Mouse (Mus musculus) heart, embryonic 16.5 days (tissue): ENCODE measurements around the gene Qrich1. TPM values are rescaled to one million over a fixed set of nuclear protein-coding genes. Genes with fewer than 3 reads are reported as not detected.

ENCODE experiments used
- ATAC-seq: fragments of 200-750 bp; cut with Nextera tagmentation; replicated peaks from 2 replicates; pipeline ENCODE4 v1.8.0; 2017; ENCODE audit warnings: moderate number of reproducible peaks; ENCODE audit not compliant: insufficient read depth, low FRiP score; ENCODE audit errors: extremely low read depth
- H3K27ac ChIP-seq: fragments of 300-500 bp; sonication (generic); 2 replicates; pipeline ENCODE4 v1.5.1; 2014; ENCODE audit warnings: mild to moderate bottlenecking, low read length, control low read depth, moderate library complexity
- H3K27me3 ChIP-seq: fragments of 300-500 bp; sonication (generic); 2 replicates; pipeline ENCODE4 v1.6.1; 2014; ENCODE audit warnings: low read length, mixed read lengths; ENCODE audit not compliant: control insufficient read depth, insufficient read depth
- H3K36me3 ChIP-seq: fragments of 300-500 bp; sonication (generic); 2 replicates; pipeline ENCODE4 v1.6.1; 2014; ENCODE audit not compliant: control insufficient read depth, insufficient read depth
- H3K4me1 ChIP-seq: fragments of 300-500 bp; sonication (generic); 2 replicates; pipeline ENCODE4 v1.6.1; 2014; ENCODE audit warnings: low read length, mixed read lengths; ENCODE audit not compliant: control insufficient read depth, insufficient read depth
- H3K4me2 ChIP-seq: fragments of 300-500 bp; sonication (generic); 2 replicates; pipeline ENCODE4 v1.6.1; 2014; ENCODE audit warnings: low read depth, mild to moderate bottlenecking, control low read depth, low read length
- H3K4me3 ChIP-seq: fragments of 300-500 bp; sonication (generic); 2 replicates; pipeline ENCODE4 v1.5.1; 2014; ENCODE audit warnings: mild to moderate bottlenecking, control low read depth, low read length
- H3K9ac ChIP-seq: fragments of 300-500 bp; sonication (generic); 2 replicates; pipeline ENCODE4 v1.6.1; 2014; ENCODE audit warnings: low read length, control low read depth
- H3K9me3 ChIP-seq: fragments of 300-500 bp; sonication (generic); replicated peaks from 2 replicates; pipeline ENCODE4 v1.6.1; 2016; ENCODE audit warnings: low read length; ENCODE audit not compliant: control insufficient read depth
- WGBS: fragments of 180-500 bp; shearing (Covaris S2); extraction: QIAGEN DNeasy Blood & Tissue Kit; methylation state at CpG from one replicate; pipeline ENCODE4 v1.1.7; 2014; 5-methylcytosine and 5-hydroxymethylcytosine counted together
- polyA plus RNA-seq: library from polyadenylated mRNA; unstranded; fragments of >200 nt; fragmentation: Nextera tagmentation; extraction: Ambion mirVana; gene quantifications from 2 replicates; pipeline ENCODE4 v1.2.1, GENCODE M21; 2015

Gene Qrich1
- polyA plus RNA-seq, result 82.2 and 82.5 TPM in 2 replicates

DNA sequence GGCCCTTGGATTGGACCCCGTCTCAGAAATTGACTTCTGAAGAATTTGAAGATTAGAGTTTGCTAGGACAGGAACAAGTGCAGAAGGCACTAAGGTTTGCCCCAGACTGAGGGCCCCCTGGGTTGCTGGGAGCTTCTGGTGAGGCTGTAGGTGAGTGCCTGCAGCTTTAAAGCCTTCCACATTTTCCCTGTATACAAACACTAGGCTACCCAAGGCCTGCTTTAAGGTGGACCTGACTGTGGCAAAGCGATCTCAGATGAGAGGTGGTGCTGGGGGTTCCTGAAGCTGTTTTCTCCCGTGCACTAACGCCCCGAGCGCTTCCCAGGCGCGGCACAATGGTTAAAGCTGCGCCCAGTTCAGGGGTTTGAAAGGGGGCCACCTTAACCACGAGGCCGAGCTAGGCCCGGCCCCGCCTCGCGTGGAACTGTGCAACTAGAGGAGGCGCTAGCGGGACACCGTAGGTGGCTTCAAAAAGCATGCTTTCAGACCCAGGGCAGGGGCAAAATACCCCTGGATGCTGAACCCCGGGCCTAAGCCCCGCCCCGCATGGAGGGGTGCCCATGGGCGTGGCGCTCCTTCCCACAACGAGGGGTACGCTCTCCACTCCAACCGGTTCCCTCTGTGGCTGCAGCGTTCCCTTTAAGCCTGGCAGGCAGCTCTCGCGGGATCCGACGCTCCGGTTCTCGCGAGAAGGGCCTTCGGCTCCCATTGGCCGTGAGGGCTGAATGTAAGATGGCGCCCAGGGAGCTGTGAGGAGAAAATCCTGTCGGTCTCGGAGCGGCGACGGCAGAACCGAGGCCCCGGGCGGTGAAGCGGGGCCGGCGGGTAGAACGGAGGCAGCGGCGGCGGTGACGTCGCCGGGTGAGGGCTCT, at the start of gene Qrich1:
Gene Qrich1 (plus strand): TSS at position 427 of the 872 bp plus-strand sequence.
- Histone ChIP-seq H3K27ac (peak within 1 kb of the TSS; percentile 100), H3K4me3 (peak within 1 kb of the TSS; percentile 76), H3K4me1 (peaks cover 21% of the 10 kb centered on the region), H3K27me3 (no peaks in the 10 kb centered on the region), H3K9ac (peak within 1 kb of the TSS; percentile 98), H3K36me3 (peaks cover 35% of the 10 kb centered on the region), H3K9me3 (no peaks in the 10 kb centered on the region), H3K4me2 (peak within 1 kb of the TSS; percentile 89)
- ATAC-seq, result peak; percentile 94
- under 1% methylated on average over 54 of the region's 55 CpGs for WGBS

GRCm38 (mm10) chr9:108469430-108469829, 47.2 kb upstream of the Qrich1 start:
- no peaks in the 10 kb centered on the region for H3K4me1 ChIP-seq
- H3K27ac ChIP-seq, result no peak overlapping the region
- H3K36me3 ChIP-seq, result peaks cover 9% of the 10 kb centered on the region; the same call in 1 of the 2 replicates
- H3K9me3 ChIP-seq, result no peaks in the 10 kb centered on the region
- no peak overlapping the region for H3K4me2 ChIP-seq
- 60% methylated on average over 5 of the region's 5 CpGs for WGBS
- no peak overlapping the region for H3K4me3 ChIP-seq
- ATAC-seq, result no peak
- H3K27me3 ChIP-seq, result no peaks in the 10 kb centered on the region
- no peak overlapping the region for H3K9ac ChIP-seq

DNA sequence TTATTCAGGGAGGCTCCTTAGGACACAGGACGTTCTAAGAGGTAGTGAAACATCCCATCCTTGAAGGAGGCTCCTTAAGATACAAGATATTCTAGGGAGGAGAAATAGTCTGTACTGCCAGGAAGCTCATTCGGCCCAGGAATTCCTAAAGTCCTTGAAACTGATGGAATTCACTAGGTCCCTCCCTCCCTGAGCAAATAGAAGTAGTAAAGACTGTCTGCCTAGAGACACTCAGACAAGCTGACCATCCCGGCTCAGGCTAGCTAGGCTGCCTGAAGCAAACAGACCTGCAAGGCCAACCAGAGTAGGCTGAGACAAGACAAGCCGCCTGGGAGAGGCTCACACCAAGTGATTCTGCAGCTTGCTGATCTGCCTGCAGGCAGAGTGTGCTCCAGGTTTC, 46.8 kb upstream of the Qrich1 start:
- WGBS, result 54% methylated on average over 4 of the region's 4 CpGs
- no peak overlapping the region for H3K4me2 ChIP-seq
- H3K27me3 ChIP-seq, result no peaks in the 10 kb centered on the region
- no peak for ATAC-seq
- H3K9me3 ChIP-seq, result no peaks in the 10 kb centered on the region
- no peak overlapping the region for H3K27ac ChIP-seq
- no peak overlapping the region for H3K4me3 ChIP-seq
- H3K9ac ChIP-seq, result no peak overlapping the region
- no peaks in the 10 kb centered on the region for H3K4me1 ChIP-seq
- peaks cover 8% of the 10 kb centered on the region; the same call in 1 of the 2 replicates for H3K36me3 ChIP-seq

- ATAC-seq, result no peak
- whole genome bisulfite sequencing, result 60% methylated on average over 1 of the region's 1 CpGs
Measured at GRCm38 (mm10) chr9:108474528-108474927, 42.1 kb upstream of the Qrich1 start.

DNA sequence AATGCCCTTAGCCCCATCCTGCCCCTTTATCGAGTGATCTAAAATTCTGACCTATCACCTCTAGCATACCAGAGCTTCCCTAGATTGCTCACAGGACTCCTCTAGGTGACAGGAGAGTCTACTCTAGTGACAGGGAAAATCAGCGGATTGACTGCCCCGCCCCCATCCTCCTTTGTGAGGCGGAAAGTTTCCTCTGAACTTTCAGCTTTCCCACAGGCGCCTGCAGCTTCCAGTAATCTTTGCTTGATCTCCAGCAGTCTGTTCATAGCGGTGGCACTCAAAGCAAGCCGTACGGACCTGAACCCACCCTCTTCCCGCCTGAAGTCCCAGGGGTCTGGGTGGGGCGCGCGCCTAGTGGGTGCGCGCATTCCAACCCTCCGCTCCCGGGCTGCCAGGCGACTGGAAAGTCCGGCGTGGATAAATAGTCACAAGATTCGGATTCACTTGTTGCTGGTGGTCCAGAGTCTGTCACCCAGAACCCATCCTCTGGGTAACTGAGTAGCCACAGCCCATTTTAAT, 37.9 kb upstream of the Qrich1 start:
- Histone ChIP-seq H3K27ac (peak overlapping the region; percentile 83), H3K9ac (peak overlapping the region; percentile 67), H3K36me3 (peaks cover 21% of the 10 kb centered on the region), H3K4me3 (peak overlapping the region; percentile 60), H3K4me2 (peak overlapping the region; percentile 93), H3K9me3 (no peaks in the 10 kb centered on the region), H3K4me1 (peaks cover 29% of the 10 kb centered on the region), H3K27me3 (no peaks in the 10 kb centered on the region)
- WGBS, result under 1% methylated on average over 20 of the region's 20 CpGs
- ATAC-seq, result peak; percentile 67

More at GRCm38 (mm10) chr9:108474528-108474927, 42.1 kb upstream of the Qrich1 start:
- Histone ChIP-seq H3K9me3 (no peaks in the 10 kb centered on the region), H3K27ac (no peak overlapping the region), H3K4me3 (no peak overlapping the region), H3K9ac (no peak overlapping the region), H3K27me3 (no peaks in the 10 kb centered on the region), H3K36me3 (no peaks in the 10 kb centered on the region), H3K4me2 (no peak overlapping the region), H3K4me1 (peaks cover 7% of the 10 kb centered on the region)

- ATAC-seq, result no peak
- Histone ChIP-seq H3K36me3 (peaks cover 26% of the 10 kb centered on the region), H3K4me1 (peaks cover 29% of the 10 kb centered on the region), H3K9me3 (no peaks in the 10 kb centered on the region), H3K27ac (peak overlapping the region; percentile 83; the same call in 1 of the 2 replicates), H3K9ac (peak overlapping the region; percentile 67), H3K27me3 (no peaks in the 10 kb centered on the region), H3K4me3 (no peak overlapping the region), H3K4me2 (peak overlapping the region; percentile 93)
- 34% methylated on average over 11 of the region's 11 CpGs for WGBS
Measured at GRCm38 (mm10) chr9:108479241-108479640, 37.4 kb upstream of the Qrich1 start.

GRCm38 (mm10) chr9:108479721-108480351, 36.8 kb upstream of the Qrich1 start, which contains the start of gene Lamb2:
TSS of gene Lamb2 (plus strand) at chr9:108479736.
- WGBS, result 10% methylated on average over 10 of the region's 10 CpGs
- peak within 1 kb of the TSS; percentile 93 for H3K4me2 ChIP-seq
- H3K9me3 ChIP-seq, result no peaks in the 10 kb centered on the region
- H3K4me3 ChIP-seq, result peak within 1 kb of the TSS; percentile 72
- H3K27ac ChIP-seq, result peak within 1 kb of the TSS; percentile 87
- H3K9ac ChIP-seq, result peak within 1 kb of the TSS; percentile 85
- peaks cover 29% of the 10 kb centered on the region for H3K4me1 ChIP-seq
- no peaks in the 10 kb centered on the region for H3K27me3 ChIP-seq
- peak; percentile 79 for ATAC-seq
- peaks cover 30% of the 10 kb centered on the region for H3K36me3 ChIP-seq

- Histone ChIP-seq H3K4me3 (peak overlapping the region; percentile 72), H3K9ac (peak overlapping the region; percentile 85), H3K27ac (peak overlapping the region; percentile 87), H3K9me3 (no peaks in the 10 kb centered on the region), H3K36me3 (peaks cover 41% of the 10 kb centered on the region), H3K4me2 (peak overlapping the region; percentile 93), H3K4me1 (peaks cover 29% of the 10 kb centered on the region), H3K27me3 (no peaks in the 10 kb centered on the region)
- ATAC-seq, result no peak
- WGBS, result 83% methylated on average over 28 of the region's 28 CpGs
Measured at GRCm38 (mm10) chr9:108480813-108481519, 35.6 kb upstream of the Qrich1 start.
